Mouse (Mus musculus): ENCODE measurements around the gene Ptch1.

DNA sequence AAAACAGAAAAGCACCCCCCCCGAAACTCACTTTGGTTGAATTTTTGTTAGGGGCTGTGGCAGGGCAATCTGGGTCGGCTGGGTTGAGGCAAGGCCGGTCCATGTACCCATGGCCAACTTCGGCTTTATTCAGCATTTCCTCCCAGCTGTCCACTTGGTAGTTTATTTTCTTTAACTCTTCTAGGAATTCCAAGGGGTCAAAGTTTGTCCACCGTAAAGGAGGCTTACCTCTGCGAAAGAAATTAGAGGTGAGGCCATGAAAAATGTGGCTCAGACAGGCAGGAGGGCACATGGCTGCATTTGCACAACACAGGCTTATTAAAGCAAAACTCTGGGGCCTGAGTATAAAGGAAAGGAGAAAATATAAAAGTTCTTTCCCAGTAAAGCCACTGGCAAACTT, 29.9 kb downstream of the Ptch1 start:
- TF ChIP-seq TCF12 (IDR thresholded peaks at IDR 0.05; ENCODE audit: insufficient read depth, poor library complexity, severe bottlenecking), result no peak
- TF ChIP-seq MYOG (IDR thresholded peaks at IDR 0.05; ENCODE audit: control insufficient read depth in 1 of 3, insufficient read depth in 1 of 3, insufficient read length in 2 of 3, low read depth in 2 of 3), result no peak
- no peak for TF ChIP-seq POLR2A (IDR thresholded peaks at IDR 0.05; ENCODE audit: insufficient read length, low read depth)
- TF ChIP-seq MYOD1 (IDR thresholded peaks at IDR 0.05; ENCODE audit: control insufficient read depth in 1 of 3, insufficient read length in 2 of 3, low read depth in 2 of 3), result no peak
- no peak for TF ChIP-seq E2F4 (IDR thresholded peaks at IDR 0.05; ENCODE audit: insufficient read depth)
- no peak for TF ChIP-seq REST (IDR thresholded peaks at IDR 0.05; ENCODE audit: insufficient read depth, insufficient read length)
- TF ChIP-seq USF1 (IDR thresholded peaks at IDR 0.05; ENCODE audit: low read depth), result no peak
- TF ChIP-seq CEBPB (IDR thresholded peaks at IDR 0.05; ENCODE audit: insufficient read depth, poor library complexity, severe bottlenecking), result no peak
- TF ChIP-seq TCF3 (IDR thresholded peaks at IDR 0.05; ENCODE audit: insufficient read length, low read depth), result no peak
- no peak for TF ChIP-seq POLR2AphosphoS2 (IDR thresholded peaks at IDR 0.05; ENCODE audit: insufficient read length, low read depth)

All from myocyte (in vitro differentiated cells).